In the genomic region with DNA sequence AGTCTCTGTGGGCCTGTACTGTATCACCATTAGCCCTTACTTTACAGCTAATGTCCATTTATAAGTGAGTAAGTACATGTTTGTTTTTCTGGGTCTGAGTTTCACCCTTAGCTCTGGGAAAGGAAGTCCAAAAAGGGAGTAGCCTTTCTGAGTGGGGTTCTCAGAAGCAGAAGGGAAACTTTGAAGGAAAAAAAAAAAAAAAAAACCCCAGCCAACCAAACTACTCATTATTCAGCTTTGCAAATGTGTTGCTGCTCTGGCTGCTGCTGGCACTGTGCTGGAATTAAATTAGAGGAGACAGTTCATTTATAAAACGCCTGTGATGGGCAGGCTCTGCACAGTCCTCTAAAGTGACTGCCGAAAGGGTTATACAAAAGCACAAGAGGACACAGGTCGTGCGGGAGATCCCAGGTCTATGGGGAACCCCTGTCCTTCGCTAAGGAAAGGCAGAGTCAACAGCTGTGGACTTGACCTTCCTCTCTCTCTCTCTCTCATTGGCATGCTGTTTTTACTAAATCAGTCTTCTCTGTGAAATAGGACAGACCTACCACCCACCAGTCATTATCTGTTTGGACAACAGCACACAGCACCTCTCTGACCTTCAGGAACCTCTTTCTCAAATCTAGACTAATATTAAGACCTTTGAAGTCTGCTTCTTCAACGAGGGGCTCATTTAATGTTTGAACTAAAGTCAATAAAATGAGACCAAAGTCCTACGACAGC, we compare ENCODE assay signal across 7 mouse cellular contexts.
DNase-seq lines count a peak whose midpoint lies in the region; ATAC-seq and TF ChIP-seq lines count a peak whose summit lies in the region.

No protein-coding gene starts in this region.

- WGBS in lung, embryonic 16.5 days: 23% methylated on average over 7 of the region's 7 CpGs
- WGBS in lung, adult 2 months: 43% methylated on average over 7 of the region's 7 CpGs
- 41% methylated on average over 7 of the region's 7 CpGs for WGBS in kidney, postnatal 0 days
- 32% methylated on average over 7 of the region's 7 CpGs for WGBS in midbrain, embryonic 16.5 days

- TF ChIP-seq CTCF in lung, adult 2 months (IDR thresholded peaks at IDR 0.05; ENCODE audit: insufficient read depth, low read length): no peak
- no peak for TF ChIP-seq CTCF in embryonic fibroblast, embryonic 13.5 days (IDR thresholded peaks at IDR 0.05; ENCODE audit: borderline replicate concordance, insufficient read depth, low read length)
- TF ChIP-seq CTCF in kidney, postnatal 0 days (IDR thresholded peaks at IDR 0.05; ENCODE audit: low read depth): no peak

- H3K36me3 ChIP-seq in lung, embryonic 16.5 days (ENCODE audit: control insufficient read depth, insufficient read depth, low read length): no peaks in the 10 kb centered on the region
- H3K36me3 ChIP-seq in kidney, postnatal 0 days (ENCODE audit: insufficient read depth, low read length): no peaks in the 10 kb centered on the region
- H3K36me3 ChIP-seq in midbrain, embryonic 16.5 days (ENCODE audit: control insufficient read depth, insufficient read depth, low read length): no peaks in the 10 kb centered on the region

- H3K4me1 ChIP-seq in lung, embryonic 16.5 days (replicated peaks; ENCODE audit: control insufficient read depth, insufficient read depth, low read length): peaks cover 37% of the 10 kb centered on the region
- H3K4me1 ChIP-seq in lung, adult 2 months (ENCODE audit: control insufficient read depth, insufficient read depth, low read length): peaks cover 8% of the 10 kb centered on the region
- peaks cover 11% of the 10 kb centered on the region for H3K4me1 ChIP-seq in embryonic fibroblast, embryonic 13.5 days (ENCODE audit: control insufficient read depth, insufficient read depth, low read length)
- H3K4me1 ChIP-seq in kidney, postnatal 0 days (replicated peaks; ENCODE audit: insufficient read depth, low read length): peaks cover 3% of the 10 kb centered on the region; the same call in 1 of the 2 replicates
- H3K4me1 ChIP-seq in midbrain, embryonic 16.5 days (ENCODE audit: control insufficient read depth, insufficient read depth, low read length): peaks cover 8% of the 10 kb centered on the region; the same call in 1 of the 2 replicates

- H3K27ac ChIP-seq in lung, embryonic 16.5 days (ENCODE audit: low read length): peak overlapping the region; percentile 78
- 0 out of 2 replicates have a peak overlapping the region, but pooled peaks have one; percentile 38 for H3K27ac ChIP-seq in embryonic fibroblast, embryonic 13.5 days (ENCODE audit: insufficient read depth, low read length)
- 0 out of 2 replicates have a peak overlapping the region, but pooled peaks have one; percentile 6 for H3K27ac ChIP-seq in kidney, postnatal 0 days
- no peak overlapping the region for H3K27ac ChIP-seq in midbrain, embryonic 16.5 days (ENCODE audit: low read length)

- TF ChIP-seq POLR2A in lung, adult 2 months (IDR thresholded peaks at IDR 0.05; ENCODE audit: borderline replicate concordance, extremely low read depth, low read depth, low read length): no peak
- no peak for TF ChIP-seq POLR2A in embryonic fibroblast, embryonic 13.5 days (IDR thresholded peaks at IDR 0.05; ENCODE audit: low read depth, low read length)

- H3K9me3 ChIP-seq in lung, embryonic 16.5 days (ENCODE audit: control insufficient read depth, low read length): no peaks in the 10 kb centered on the region
- no peaks in the 10 kb centered on the region for H3K9me3 ChIP-seq in kidney, postnatal 0 days (replicated peaks; ENCODE audit: low read length)
- no peaks in the 10 kb centered on the region for H3K9me3 ChIP-seq in midbrain, embryonic 16.5 days (replicated peaks; ENCODE audit: control insufficient read depth, low read length, poor library complexity, severe bottlenecking)

- H3K4me2 ChIP-seq in lung, embryonic 16.5 days (ENCODE audit: low read depth, low read length): no peak overlapping the region
- no peak overlapping the region for H3K4me2 ChIP-seq in kidney, postnatal 0 days (ENCODE audit: low read length)
- H3K4me2 ChIP-seq in midbrain, embryonic 16.5 days (ENCODE audit: low read length): no peak overlapping the region

- no peak for DNase-seq in lung, adult 2 months
- DNase-seq in kidney, postnatal 0 days (ENCODE audit: low spot score): peak; percentile 71
- DNase-seq in adrenal gland, adult 2 months: no peak
- DNase-seq in ovary, postnatal 10 days (ENCODE audit: low spot score): no peak

- ATAC-seq in lung, embryonic 16.5 days (ENCODE audit: low read depth): peak; percentile 53
- ATAC-seq in kidney, postnatal 0 days (replicated peaks; ENCODE audit: low FRiP score, low read depth): no peak
- ATAC-seq in midbrain, embryonic 16.5 days: peak; percentile 79

- no peak overlapping the region for H3K4me3 ChIP-seq in lung, embryonic 16.5 days (ENCODE audit: low read length)
- H3K4me3 ChIP-seq in lung, adult 2 months (replicated peaks; ENCODE audit: extremely low read depth, low read depth, low read length): no peak overlapping the region
- no peak overlapping the region for H3K4me3 ChIP-seq in embryonic fibroblast, embryonic 13.5 days (ENCODE audit: insufficient read depth, low read length)
- no peak overlapping the region for H3K4me3 ChIP-seq in kidney, postnatal 0 days (replicated peaks; ENCODE audit: low read depth, low read length)
- no peak overlapping the region for H3K4me3 ChIP-seq in midbrain, embryonic 16.5 days (ENCODE audit: low read depth, low read length)

- H3K27me3 ChIP-seq in lung, embryonic 16.5 days (ENCODE audit: control insufficient read depth, insufficient read depth, low read depth, low read length): no peaks in the 10 kb centered on the region
- no peaks in the 10 kb centered on the region for H3K27me3 ChIP-seq in kidney, postnatal 0 days (ENCODE audit: insufficient read depth, low read length)
- H3K27me3 ChIP-seq in midbrain, embryonic 16.5 days (ENCODE audit: control insufficient read depth, insufficient read depth, low read depth, low read length): no peaks in the 10 kb centered on the region

- no peak overlapping the region for H3K9ac ChIP-seq in lung, embryonic 16.5 days (ENCODE audit: low read length)
- no peak overlapping the region for H3K9ac ChIP-seq in kidney, postnatal 0 days (ENCODE audit: low read depth, low read length)
- H3K9ac ChIP-seq in midbrain, embryonic 16.5 days (ENCODE audit: low read depth, low read length): no peak overlapping the region
